Mouse (Mus musculus): ENCODE data around the gene Cntnap5b. TPM values are rescaled to one million over a fixed set of nuclear protein-coding genes. Genes with fewer than 3 reads are reported as not detected.
A peak's percentile ranks its signal among the peaks of the same experiment; 100 is the strongest.

Gene Cntnap5b
- total RNA-seq, 2 experiments from 2014 or later = 0.17 to 0.31 TPM

DNA sequence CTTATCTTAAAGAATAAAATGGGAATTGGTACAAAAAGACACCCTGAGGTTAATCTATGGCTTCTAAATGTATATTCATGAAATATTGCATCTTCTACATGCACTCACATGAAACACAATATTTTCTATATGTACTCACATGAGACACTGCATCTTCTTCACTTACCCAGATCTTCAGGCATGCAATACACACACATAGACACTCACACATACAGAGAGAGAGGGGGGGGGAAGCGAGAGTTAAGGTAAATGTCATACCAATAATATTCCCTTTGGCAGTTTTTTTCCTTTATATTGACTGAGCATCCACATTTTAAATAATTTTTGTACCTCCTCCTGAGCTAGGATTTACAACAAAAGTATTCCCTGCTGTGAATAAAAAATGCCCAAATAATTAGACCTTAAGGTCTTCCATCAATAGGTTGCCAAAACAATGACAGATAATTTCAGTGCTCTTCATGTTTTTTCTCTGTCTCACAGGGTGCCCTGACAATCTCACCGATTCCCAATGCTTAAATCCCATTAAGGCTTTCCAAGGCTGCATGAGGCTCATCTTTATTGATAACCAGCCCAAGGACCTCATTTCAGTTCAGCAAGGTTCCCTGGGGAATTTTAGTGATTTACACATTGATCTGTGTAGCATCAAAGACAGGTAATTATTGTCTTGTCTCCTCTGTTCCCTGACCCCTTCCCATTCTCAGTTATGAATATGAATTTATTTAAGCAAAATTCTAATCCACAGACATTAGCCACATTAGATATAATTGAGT, 391.2 kb downstream of the Cntnap5b start:
- DNase-seq = no peak
- intact Hi-C loops (cut with DNase I) = no loop called here

DNA sequence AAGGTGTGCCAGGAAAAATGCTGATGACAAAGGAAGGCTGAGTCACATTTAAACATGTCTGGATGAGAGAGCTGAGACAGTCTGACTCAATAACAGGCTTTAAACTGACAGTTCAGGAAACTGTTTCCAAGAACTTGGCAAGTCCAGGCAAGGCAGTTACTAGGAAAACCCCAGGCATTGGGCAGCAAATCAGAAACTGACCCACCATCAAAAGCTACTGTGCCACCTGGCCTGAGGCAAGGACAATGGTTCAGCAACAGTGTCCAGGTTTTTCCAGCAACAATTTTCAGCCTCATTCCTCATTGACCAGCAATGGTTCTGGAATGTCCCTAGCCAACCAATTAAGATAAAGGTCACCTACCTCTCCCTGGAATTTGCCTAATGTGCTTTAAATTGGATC, 399.0 kb downstream of the Cntnap5b start:
- DNase-seq = no peak
- intact Hi-C loops (cut with DNase I) = no loop called here

DNA sequence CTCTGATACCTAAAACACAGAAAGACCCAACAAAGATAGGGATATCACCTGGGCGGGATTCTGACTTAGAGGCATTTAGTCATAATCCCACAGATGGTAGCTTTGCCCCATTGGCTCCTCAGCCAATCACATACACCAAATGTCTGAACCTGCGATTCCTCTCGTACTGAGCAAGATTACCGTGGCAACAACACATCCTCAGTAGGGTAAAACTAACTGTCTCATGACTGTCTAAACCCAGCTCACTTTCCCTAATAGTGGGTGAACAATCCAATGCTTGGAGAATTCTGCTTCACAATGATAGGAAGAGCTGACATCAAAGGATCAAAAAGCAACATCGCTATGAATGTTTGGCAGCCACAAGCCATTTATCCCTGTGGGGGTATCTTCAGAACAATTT, 407.5 kb downstream of the Cntnap5b start:
- DNase-seq = peak in 1 of 2 experiments; percentile 50

GRCm38 (mm10) chr1:100231980-100232608, 459.5 kb downstream of the Cntnap5b start:
- intact Hi-C loops (cut with DNase I) = no loop called here
- peak; percentile 13 to 26 for DNase-seq

More for the DNA sequence above, 407.5 kb downstream of the Cntnap5b start:
- intact Hi-C loops (cut with DNase I) = no loop called here

GRCm38 (mm10) chr1:100251964-100252363, 479.4 kb downstream of the Cntnap5b start:
- intact Hi-C loops (cut with DNase I) = no loop called here
- no peak for DNase-seq

DNA sequence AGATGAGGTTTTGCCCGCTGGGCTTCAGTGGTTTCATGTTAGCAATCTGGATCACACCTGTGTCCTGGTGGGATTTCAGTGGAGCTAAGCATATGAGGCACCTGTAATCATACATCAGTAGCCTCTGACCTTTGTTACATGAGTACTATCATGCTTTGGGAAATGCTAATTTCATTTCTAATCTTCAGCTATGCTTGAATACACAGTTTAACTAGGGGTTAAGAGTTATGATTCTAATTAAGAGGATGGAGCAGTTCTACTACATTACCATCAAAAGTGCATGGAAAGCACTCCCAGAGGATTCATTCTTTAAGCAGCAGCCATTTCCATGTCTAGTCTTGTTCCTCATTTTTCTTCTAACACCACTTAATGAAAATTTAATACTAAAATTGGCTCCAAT, 538.1 kb downstream of the Cntnap5b start:
- intact Hi-C loops (cut with DNase I) = no loop called here

DNA sequence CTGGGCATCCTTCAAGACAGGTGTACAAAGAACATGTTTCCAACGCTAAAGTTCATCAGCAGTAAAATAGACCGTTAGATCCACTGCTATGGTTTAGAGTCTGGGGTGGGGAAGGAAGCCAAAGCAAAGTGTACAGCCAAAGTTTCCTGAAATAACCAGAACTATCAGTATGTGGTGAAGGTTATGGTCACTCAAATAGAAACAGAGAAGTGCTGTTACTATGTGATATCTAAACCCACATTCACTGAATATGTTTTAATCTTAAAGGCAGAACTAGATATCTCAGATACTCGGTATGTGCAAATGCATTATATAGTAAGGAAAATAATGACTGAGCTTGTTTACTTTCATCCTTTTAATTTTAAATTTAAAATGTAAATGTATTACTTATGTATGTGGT, 558.5 kb downstream of the Cntnap5b start:
- intact Hi-C loops (cut with DNase I) = no loop called here
- no peak for DNase-seq

More for the DNA sequence above, 538.1 kb downstream of the Cntnap5b start:
- DNase-seq = no peak

GRCm38 (mm10) chr1:100369415-100370113, 597.0 kb downstream of the Cntnap5b start:
- intact Hi-C loops (cut with DNase I) = no loop called here
- no peak for DNase-seq

GRCm38 (mm10) chr1:100386252-100386651, 613.7 kb downstream of the Cntnap5b start:
- no peak for DNase-seq
- intact Hi-C loops (cut with DNase I) = no loop called here

- no peak for DNase-seq
- intact Hi-C loops (cut with DNase I) = no loop called here
Measured at GRCm38 (mm10) chr1:100394034-100394433, 621.5 kb downstream of the Cntnap5b start.

DNA sequence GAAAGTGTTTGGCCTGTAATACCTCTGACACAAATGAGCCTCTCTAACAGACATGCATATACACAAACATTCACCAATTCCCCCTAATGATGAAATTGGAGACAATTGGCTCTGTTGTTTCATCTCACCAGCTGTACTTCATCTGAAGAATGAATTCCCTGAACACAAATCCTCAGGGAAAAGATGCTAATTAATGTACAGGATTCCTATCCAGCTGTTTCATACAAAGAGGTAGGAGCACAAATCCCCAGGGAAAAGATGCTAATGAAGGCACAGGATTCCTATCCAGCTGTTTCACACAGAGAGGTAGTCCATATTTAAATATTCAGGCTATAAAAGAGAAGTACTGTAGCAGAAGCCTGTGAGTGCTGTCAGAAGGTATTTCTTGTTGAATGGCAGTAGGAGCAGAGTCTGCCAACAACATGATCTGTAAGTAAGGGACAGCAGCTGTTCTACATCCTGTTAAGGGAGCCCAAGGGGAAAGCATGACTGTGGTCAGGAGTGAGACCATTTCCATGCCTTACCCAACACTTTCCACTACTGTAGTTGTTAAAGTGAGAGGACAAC, 644.2 kb downstream of the Cntnap5b start:
- intact Hi-C loops (cut with DNase I) = no loop called here
- peak; percentile 27 to 36 for DNase-seq

DNA sequence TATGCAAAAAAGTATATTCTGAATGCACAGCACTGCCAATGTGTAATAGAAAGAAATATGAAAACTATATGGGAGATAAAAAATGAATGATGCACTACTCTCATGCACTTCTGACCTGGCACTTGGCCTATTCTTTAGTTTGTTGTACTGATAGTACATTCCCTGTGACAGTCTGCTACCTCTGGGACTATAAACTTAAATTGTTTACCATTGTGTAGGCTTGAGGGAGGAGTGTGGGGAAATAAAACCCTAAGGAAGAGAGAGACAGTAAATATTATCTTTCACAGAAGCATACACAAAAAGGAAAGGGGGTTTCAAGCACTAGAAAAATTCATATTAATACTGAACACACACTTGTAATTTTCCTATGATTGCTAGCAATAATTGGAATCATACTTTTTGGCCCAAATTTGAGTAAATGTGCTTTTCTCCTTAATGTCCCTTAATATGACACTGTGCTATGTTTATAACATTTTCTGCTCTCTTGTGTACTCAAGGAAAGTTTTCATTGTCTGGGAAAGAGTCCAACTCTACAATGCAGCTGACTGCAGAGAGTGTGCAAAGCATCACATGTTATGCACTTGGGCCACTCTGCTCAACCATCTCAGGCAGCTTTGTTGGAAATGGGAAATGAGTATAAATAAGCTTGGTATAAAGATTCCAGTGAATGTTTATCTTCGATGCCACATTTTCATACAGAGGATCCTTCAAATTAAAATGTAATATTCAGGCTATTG, 657.6 kb downstream of the Cntnap5b start:
- intact Hi-C loops (cut with DNase I) = no loop called here
- no peak for DNase-seq

- intact Hi-C loops (cut with DNase I) = no loop called here
- no peak for DNase-seq
Measured at GRCm38 (mm10) chr1:100463877-100464276, 691.3 kb downstream of the Cntnap5b start.

DNA sequence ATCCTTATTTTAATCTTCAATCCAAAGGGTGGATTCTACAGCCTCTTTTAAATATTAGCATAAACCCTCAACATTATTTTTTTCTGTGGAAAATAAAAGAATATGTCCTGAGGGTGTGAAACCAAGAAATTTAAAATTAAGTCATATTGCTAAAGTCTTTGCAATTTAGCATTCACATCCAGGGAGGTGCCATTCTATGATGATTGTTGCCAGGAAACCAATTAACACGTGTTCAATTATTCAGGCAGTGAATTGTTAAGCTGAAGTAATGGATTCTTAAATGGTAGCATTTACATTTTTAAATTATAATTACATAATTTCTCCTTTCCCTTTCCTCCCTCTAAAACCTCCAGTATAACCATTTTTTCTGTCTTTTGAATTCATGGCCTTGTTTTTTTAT, 692.7 kb downstream of the Cntnap5b start:
- intact Hi-C loops (cut with DNase I) = no loop called here

DNA sequence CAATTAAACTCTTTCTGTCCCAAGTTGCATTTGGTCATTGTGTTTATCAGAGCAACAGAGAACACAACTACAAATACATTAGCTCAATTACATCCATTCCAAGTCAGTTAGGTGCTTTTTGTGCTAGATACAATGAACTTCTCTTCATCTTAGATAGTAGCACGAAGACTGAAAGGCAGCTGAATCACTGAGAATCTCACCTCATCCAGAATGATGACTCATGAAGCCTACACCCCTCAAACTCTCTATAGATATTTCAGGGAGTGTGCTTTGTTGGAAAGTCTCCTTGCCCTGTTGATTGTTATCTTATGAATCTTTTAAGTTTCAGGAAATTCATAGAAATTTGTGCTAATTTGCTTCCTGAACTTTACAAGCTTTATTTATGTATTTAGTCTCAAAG, 695.0 kb downstream of the Cntnap5b start:
- intact Hi-C loops (cut with DNase I) = no loop called here
- no peak for DNase-seq

More for the DNA sequence above, 692.7 kb downstream of the Cntnap5b start:
- no peak for DNase-seq

GRCm38 (mm10) chr1:100509866-100510265, 737.3 kb downstream of the Cntnap5b start:
- intact Hi-C loops (cut with DNase I) = no loop called here
- no peak for DNase-seq
